Mouse (Mus musculus) CH12.LX (cell line): ENCODE results near the gene Hykk. TPM values are rescaled to one million over a fixed set of nuclear protein-coding genes. Genes with fewer than 3 reads are reported as not detected.

ENCODE experiments used
- polyA plus RNA-seq: library from polyadenylated mRNA; unstranded; fragments of >175 nt; gene quantifications from 2 replicates; pipeline ENCODE4 v1.2.1, GENCODE M21; 2012; ENCODE audit warnings: low read depth; ENCODE audit not compliant: insufficient read length
- total RNA-seq, 2 experiments: library from RNA; depleted of rRNA; stranded (reverse); fragments of 300-350 nt in 1 of 2; fragments of >200 nt in 1 of 2; gene quantifications; 2 replicates each; pipeline ENCODE4 v1.2.3; 2012 to 2014

Hykk gene
- total and polyA plus RNA-seq, 3 experiments = 0.15 to 0.23 (median 0.17) TPM

Other genes with a start within 250 kb of the Hykk start
- gene Dnaja4, start 218.4 kb upstream of the Hykk start, total RNA-seq (2012; rRNA removed) = 2.3 and 2.4 TPM in 2 replicates
- gene Dnaja4, start 218.4 kb upstream of the Hykk start, total RNA-seq (2014; rRNA removed) = 0.81 and 0.95 TPM in 2 replicates
- gene Dnaja4, start 218.4 kb upstream of the Hykk start, polyA plus RNA-seq = 1.1 and 1.8 TPM in 2 replicates
- 118 and 141 TPM in 2 replicates for gene Wdr61, start 182.8 kb upstream of the Hykk start, total RNA-seq (2012; rRNA removed)
- 245 and 269 TPM in 2 replicates for gene Wdr61, start 182.8 kb upstream of the Hykk start, total RNA-seq (2014; rRNA removed)
- 157 and 164 TPM in 2 replicates for gene Wdr61, start 182.8 kb upstream of the Hykk start, polyA plus RNA-seq
- not detected in 2 replicates for gene Crabp1, start 152.5 kb upstream of the Hykk start, total RNA-seq (2012; rRNA removed)
- gene Crabp1, start 152.5 kb upstream of the Hykk start, total RNA-seq (2014; rRNA removed) = not detected in 2 replicates
- gene Crabp1, start 152.5 kb upstream of the Hykk start, polyA plus RNA-seq = not detected in 2 replicates
- gene Ireb2, start 53.5 kb upstream of the Hykk start, total RNA-seq (2012; rRNA removed) = 15.0 and 15.7 TPM in 2 replicates
- 33.7 and 37.6 TPM in 2 replicates for gene Ireb2, start 53.5 kb upstream of the Hykk start, total RNA-seq (2014; rRNA removed)
- gene Ireb2, start 53.5 kb upstream of the Hykk start, polyA plus RNA-seq = 35.5 and 39.8 TPM in 2 replicates
- 264 and 359 TPM in 2 replicates for gene Psma4, start 33.5 kb downstream of the Hykk start, total RNA-seq (2012; rRNA removed)
- gene Psma4, start 33.5 kb downstream of the Hykk start, total RNA-seq (2014; rRNA removed) = 662 and 708 TPM in 2 replicates
- gene Psma4, start 33.5 kb downstream of the Hykk start, polyA plus RNA-seq = 407 and 523 TPM in 2 replicates
- 0.25 TPM in 1 of 2 replicates, not detected in the other for gene AY074887, start 33.7 kb downstream of the Hykk start, total RNA-seq (2012; rRNA removed)
- 0.47 TPM in 1 of 2 replicates, not detected in the other for gene AY074887, start 33.7 kb downstream of the Hykk start, total RNA-seq (2014; rRNA removed)
- 0.44 TPM in 1 of 2 replicates, not detected in the other for gene AY074887, start 33.7 kb downstream of the Hykk start, polyA plus RNA-seq
- not detected in 2 replicates for gene Chrna5, start 63.6 kb downstream of the Hykk start, total RNA-seq (2012; rRNA removed)
- not detected in 2 replicates for gene Chrna5, start 63.6 kb downstream of the Hykk start, total RNA-seq (2014; rRNA removed)
- not detected in 2 replicates for gene Chrna5, start 63.6 kb downstream of the Hykk start, polyA plus RNA-seq
- gene Chrna3, start 109.3 kb downstream of the Hykk start, total RNA-seq (2012; rRNA removed) = not detected in 2 replicates
- gene Chrna3, start 109.3 kb downstream of the Hykk start, total RNA-seq (2014; rRNA removed) = not detected in 2 replicates
- gene Chrna3, start 109.3 kb downstream of the Hykk start, polyA plus RNA-seq = not detected in 2 replicates
- gene Chrnb4, start 131.5 kb downstream of the Hykk start, total RNA-seq (2012; rRNA removed) = 0.13 and 0.17 TPM in 2 replicates
- not detected in 2 replicates for gene Chrnb4, start 131.5 kb downstream of the Hykk start, total RNA-seq (2014; rRNA removed)
- gene Chrnb4, start 131.5 kb downstream of the Hykk start, polyA plus RNA-seq = 0.08 and 0.23 TPM in 2 replicates
- gene Ube2q2, start 231.6 kb downstream of the Hykk start, total RNA-seq (2012; rRNA removed) = 13.1 and 16.0 TPM in 2 replicates
- 24.1 and 25.7 TPM in 2 replicates for gene Ube2q2, start 231.6 kb downstream of the Hykk start, total RNA-seq (2014; rRNA removed)
- gene Ube2q2, start 231.6 kb downstream of the Hykk start, polyA plus RNA-seq = 22.7 and 24.4 TPM in 2 replicates